In genomic region chr11:4643722-4644121, GRCm38 (mm10) we compare ENCODE assay signal across 28 mouse cellular contexts. TPM values are rescaled to one million over a fixed set of nuclear protein-coding genes. Genes with fewer than 3 reads are reported as not detected.
"Had no signal": no experiment of that assay in that cellular context is flagged by ENCODE, and none has a peak within 500 bp of the region (broad histone marks: within the 10 kb centered on the region; RNA-seq: fewer than 3 reads in every experiment).

No protein-coding gene starts in this region.

- H3K27ac ChIP-seq: kidney, postnatal 0 days; limb, embryonic 12.5 days; limb, embryonic 15.5 days; liver, embryonic 14.5 days; midbrain, embryonic 10.5 days; midbrain, embryonic 13.5 days; stomach, embryonic 15.5 days had no signal

- DNase-seq: kidney, adult 2 months; kidney, postnatal 25 days; left cerebral cortex, postnatal 4 days; liver, postnatal 0 days; right cerebral cortex, adult 18-20 months; right cerebral cortex, postnatal 14 days; spleen, adult 18-20 months; thymus, postnatal 25 days had no signal

- H3K4me3 ChIP-seq: limb, embryonic 12.5 days; limb, embryonic 15.5 days; megakaryocyte, embryonic 14.5 days; midbrain, embryonic 10.5 days; midbrain, embryonic 13.5 days; stomach, embryonic 15.5 days had no signal

- H3K9me3 ChIP-seq: limb, embryonic 12.5 days; limb, embryonic 15.5 days; megakaryocyte, embryonic 14.5 days; midbrain, embryonic 10.5 days; midbrain, embryonic 13.5 days; stomach, embryonic 15.5 days had no signal

- ATAC-seq: intestine, postnatal 0 days; liver, postnatal 0 days; midbrain, embryonic 13.5 days had no signal

- H3K9ac ChIP-seq: limb, embryonic 12.5 days; limb, embryonic 15.5 days; liver, embryonic 14.5 days; liver, postnatal 0 days; midbrain, embryonic 13.5 days; stomach, embryonic 15.5 days had no signal

- H3K27me3 ChIP-seq: limb, embryonic 12.5 days; limb, embryonic 15.5 days; megakaryocyte, embryonic 14.5 days; midbrain, embryonic 13.5 days; stomach, embryonic 15.5 days had no signal

- H3K4me2 ChIP-seq: limb, embryonic 12.5 days; limb, embryonic 15.5 days; liver, embryonic 11.5 days; midbrain, embryonic 13.5 days; stomach, embryonic 15.5 days had no signal

RNA-seq across cellular contexts. Expression of gene Gm11032, which starts 23.9 kb away (rescaled TPM):
- total RNA-seq: layer of hippocampus, postnatal 14 days; left cerebral cortex, adult 8-10 months; left cerebral cortex, postnatal 14 days; left cerebral cortex, postnatal 4 days; midbrain, postnatal 0 days had no signal
- polyA plus RNA-seq: intestine, postnatal 0 days; kidney, adult 2 months; kidney, embryonic 14.5 days; kidney, postnatal 0 days; large intestine, adult 2 months; limb, embryonic 12.5 days; limb, embryonic 15.5 days; liver, embryonic 11.5 days; liver, embryonic 14.5 days; liver, postnatal 0 days; lung, embryonic 16.5 days; midbrain, embryonic 10.5 days; midbrain, embryonic 13.5 days; midbrain, postnatal 0 days; neural tube, embryonic 11.5 days; neural tube, embryonic 14.5 days; stomach, embryonic 15.5 days; thymus, postnatal 0 days had no signal
